In genomic region chr1:63122005-63122404, GRCm38 (mm10) we compare ENCODE assay signal across 20 mouse cellular contexts.
"Had no signal": no experiment of that assay in that cellular context is flagged by ENCODE, and none has a peak within 500 bp of the region (broad histone marks: within the 10 kb centered on the region; RNA-seq: fewer than 3 reads in every experiment).

No protein-coding gene starts in this region.

- H3K4me2 ChIP-seq: limb, embryonic 12.5 days; limb, embryonic 15.5 days; lung, embryonic 14.5 days; midbrain, embryonic 12.5 days; neural tube, embryonic 13.5 days had no signal

- H3K27ac ChIP-seq: limb, embryonic 12.5 days; limb, embryonic 15.5 days; liver, embryonic 14.5 days; midbrain, embryonic 12.5 days; neural tube, embryonic 13.5 days; stomach, postnatal 0 days had no signal

- H3K4me1 ChIP-seq: limb, embryonic 15.5 days had no signal

- ATAC-seq: intestine, postnatal 0 days; lung, postnatal 0 days; midbrain, embryonic 16.5 days had no signal

- H3K27me3 ChIP-seq: limb, embryonic 12.5 days; limb, embryonic 15.5 days; midbrain, embryonic 12.5 days; neural tube, embryonic 13.5 days had no signal

- H3K4me3 ChIP-seq: limb, embryonic 12.5 days; limb, embryonic 15.5 days; midbrain, embryonic 12.5 days; myocyte; neural tube, embryonic 13.5 days had no signal

- H3K9ac ChIP-seq: limb, embryonic 12.5 days; limb, embryonic 15.5 days; liver, embryonic 14.5 days; lung, embryonic 14.5 days; midbrain, embryonic 12.5 days; neural tube, embryonic 13.5 days had no signal

- H3K9me3 ChIP-seq: limb, embryonic 12.5 days; limb, embryonic 15.5 days had no signal

- DNase-seq: kidney, adult 2 months; kidney, postnatal 14 days; kidney, postnatal 4 days; left cerebral cortex, postnatal 4 days; lung, embryonic 14.5 days; lung, postnatal 36 days; right cerebral cortex, postnatal 4 days; thymus, adult 2 months; thymus, postnatal 14 days; thymus, postnatal 4 days had no signal
